Mouse (Mus musculus) left cerebral cortex, adult 8-10 months (tissue): Measurements from ENCODE around the gene Atg9a. TPM values are rescaled to one million over a fixed set of nuclear protein-coding genes. Genes with fewer than 3 reads are reported as not detected.

Experiments used
- DNase-seq, 2 experiments: peaks; one replicate each; pipeline ENCODE4 v3.0.0; 2022; ENCODE audit warnings: low spot score in 2 of 2
- total RNA-seq, 4 experiments: library from RNA; stranded (reverse); gene quantifications; 2 replicates each; pipeline ENCODE4 v1.2.4; 2022

Atg9a gene
- total RNA-seq, 4 experiments from 2014 or later, result 114 to 124 (median 118) TPM

DNA sequence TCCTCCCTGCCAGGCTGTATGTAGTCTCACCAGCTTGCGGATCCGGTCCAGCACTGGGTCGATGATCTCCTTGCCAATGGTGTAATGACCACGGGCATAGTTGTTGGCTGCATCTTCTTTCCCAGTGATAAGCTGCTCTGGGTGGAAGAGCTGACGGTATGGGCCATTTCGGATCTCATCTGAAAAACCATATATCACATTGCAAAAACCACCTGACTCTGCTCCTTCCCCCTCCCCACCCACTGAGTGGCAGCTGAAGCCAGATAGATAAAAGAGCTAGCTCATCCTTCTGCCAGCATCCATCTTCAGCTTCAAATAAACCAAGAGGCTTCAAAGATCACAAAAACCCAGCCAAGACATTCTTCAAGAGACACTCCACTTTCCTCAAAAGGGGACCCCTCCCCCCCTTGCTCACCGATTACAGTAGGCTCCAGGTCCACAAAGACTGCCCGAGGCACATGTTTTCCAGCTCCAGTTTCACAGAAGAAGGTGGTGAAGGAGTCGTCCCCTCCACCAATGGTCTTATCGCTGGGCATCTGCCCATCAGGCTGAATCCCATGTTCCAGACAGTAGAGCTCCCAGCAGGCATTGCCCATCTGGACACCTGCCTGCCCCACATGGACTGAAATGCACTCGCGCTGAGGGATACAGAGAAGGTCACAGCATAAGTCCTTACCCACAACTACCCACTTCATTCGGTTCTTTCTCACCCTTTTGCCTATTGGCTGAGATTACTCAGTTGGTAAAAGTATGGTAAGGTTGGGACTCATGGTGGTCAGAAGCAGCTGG lies 25.0 kb upstream of the Atg9a start:
- no peak for DNase-seq

DNA sequence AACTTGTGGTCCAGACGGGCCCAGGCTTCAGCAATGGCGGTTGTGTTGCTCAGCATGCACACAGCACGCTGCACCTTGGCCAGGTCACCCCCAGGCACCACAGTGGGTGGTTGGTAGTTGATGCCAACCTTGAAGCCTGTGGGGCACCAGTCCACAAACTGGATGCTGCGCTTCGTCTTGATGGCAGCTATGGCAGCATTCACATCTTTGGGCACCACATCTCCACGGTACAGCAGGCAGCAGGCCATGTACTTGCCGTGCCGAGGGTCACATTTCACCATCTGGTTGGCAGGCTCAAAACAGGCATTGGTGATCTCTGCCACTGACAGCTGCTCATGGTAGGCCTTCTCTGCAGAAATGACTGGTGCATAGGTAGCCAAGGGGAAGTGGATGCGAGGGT lies 23.8 kb upstream of the Atg9a start:
- no peak for DNase-seq

DNA sequence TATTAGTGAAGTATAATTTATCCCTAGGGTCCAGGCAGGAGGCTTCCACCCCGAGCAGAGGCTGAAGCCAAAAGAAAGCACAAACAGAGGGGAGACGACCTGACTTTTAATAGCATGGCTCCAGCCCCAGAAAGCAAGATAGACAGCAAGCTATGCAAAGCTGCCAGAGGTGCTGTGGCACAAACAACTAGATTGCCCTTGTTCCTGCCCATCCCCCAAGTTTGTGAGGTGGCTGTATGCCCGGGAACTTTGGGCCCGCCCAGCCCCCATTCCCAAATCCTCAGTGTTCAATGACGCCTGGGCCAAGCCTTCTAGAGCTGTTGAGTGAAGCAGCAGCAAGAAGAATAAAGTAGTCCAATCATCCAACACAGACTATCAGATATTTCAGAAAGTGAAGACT lies 22.9 kb upstream of the Atg9a start:
- peak in 1 of 2 experiments; percentile 67 for DNase-seq

DNA sequence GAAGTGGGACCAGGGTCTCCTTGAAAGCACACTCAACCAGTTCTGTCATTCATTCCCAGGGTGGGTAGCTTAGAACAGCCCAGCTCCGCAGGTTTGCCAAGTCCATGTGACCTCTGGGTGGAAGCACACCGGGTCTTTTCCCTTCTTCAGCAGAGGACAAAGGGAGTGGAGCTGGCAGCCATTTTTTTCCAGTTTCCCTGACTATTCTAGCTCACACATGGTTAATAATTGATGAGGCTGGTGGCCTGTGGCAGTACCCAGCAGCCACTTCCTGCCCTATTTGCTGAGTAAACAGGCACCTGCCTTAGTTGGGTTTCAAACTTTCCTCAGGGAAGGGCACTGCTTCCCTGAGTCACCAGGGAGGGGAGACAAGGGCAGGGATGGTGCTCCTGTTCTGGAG lies 22.4 kb upstream of the Atg9a start:
- no peak for DNase-seq

DNA sequence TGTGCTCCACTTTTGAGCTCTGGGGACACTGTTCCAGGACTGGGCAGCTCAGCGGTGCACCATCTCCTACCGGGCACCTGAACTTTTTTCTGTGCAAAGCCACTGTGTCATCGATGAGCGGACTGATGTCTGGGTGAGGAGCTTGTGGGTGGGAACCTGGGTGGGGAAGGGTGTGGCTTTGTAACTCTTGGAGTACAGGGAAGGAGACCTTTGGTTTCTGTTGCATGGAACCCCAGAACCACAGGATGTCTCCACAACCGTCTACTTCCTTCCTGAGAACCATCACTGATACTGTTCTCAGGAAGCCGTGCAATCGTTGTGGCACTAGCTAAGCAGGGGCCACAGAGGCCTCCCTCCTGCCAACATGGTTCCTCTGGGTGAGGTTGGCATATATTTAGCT lies 21.1 kb upstream of the Atg9a start:
- no peak for DNase-seq

DNA sequence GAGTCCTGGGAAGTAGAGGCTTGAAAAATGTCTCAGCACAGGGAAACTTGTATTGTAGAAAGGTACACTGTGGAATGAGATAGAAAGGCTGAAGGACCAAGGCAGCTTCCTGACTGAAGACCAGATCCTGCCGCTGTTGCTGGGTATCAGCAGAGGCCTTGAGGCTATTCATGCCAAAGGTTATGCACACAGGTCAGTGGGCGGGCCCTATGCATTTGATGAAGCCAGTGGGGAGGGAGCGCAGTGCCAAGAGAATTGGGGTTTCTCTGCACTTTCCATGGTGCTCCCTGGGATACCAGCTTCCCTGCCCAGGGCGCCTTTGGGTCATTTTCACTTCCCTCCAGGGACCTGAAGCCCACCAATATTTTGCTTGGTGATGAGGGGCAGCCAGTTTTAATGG lies 20.5 kb upstream of the Atg9a start:
- no peak for DNase-seq

DNA sequence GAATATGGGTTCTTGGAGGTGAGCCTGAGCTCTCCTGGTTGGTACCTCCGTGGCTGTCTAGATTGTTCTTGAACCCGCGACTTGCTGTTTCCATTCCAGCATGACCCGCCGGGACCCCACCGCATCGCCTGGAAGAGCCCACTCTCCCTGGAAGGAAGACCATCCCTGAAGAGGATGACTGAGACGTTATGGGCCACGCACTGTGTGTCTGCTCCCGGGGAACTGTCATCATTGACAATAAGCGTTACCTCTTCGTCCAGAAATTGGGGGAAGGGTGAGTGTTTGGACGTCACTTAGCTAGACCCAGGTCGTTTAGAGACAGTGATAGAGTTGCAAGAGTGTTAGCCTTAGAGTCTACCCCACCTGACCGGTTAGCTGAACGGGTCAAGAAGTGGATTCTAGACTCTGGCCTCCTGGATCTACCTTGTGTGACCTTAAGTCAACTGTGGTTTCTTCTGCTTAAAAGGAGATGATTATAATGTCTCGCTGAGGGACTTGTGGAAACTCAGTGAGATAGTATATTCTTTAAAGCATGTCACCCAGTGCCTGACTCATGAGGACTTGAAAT lies 19.2 kb upstream of the Atg9a start:
- DNase-seq, result no peak

DNA sequence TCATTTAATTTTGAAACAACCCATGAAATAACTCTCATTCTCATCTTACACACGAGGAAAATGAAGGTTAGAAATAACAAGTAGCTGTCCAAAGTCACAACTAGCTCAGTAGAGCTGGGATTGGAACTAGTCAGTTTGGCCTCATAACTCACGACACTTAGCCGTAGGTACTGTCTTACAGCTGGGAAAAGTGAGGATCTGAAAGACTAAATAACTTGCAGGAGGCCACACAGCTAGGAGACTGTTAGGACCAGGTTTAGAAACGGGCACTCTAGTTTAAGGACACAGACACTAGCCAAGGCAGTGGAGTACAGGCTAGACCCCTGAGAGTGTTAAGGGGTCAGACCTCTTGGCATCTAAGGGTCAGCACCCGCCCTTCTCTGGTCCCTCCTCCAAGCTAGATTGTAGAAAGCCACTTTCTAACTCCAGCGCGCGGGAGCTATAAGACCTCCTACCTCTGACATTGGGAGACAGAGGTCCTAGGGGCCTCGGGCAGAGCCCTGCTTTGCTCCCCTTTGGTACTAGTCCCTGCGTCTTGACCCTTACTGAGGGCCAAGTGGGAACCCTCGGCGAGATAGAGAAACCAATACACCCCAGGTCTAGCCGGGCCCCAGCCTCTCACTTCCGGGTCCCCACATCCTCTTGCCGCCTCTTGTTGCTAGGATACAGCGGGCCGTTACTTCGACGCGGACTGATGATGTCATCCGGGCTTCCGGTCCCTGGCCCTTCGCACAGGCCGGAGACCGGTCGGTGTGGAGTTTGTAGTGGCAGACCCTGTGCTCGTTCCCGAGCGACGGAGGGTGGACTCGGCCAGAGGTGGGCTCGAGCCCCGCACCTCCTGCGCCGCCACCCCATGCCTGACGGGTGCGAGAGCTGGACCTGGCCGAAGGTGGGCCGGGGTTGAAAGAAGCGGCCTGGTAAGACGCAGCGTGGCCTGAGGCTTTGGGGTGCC lies 18.4 kb upstream of the Atg9a start, which contains the start of the genes Glb1l and Stk16:
Gene Glb1l, minus strand, starts transcription at position 678 of the 952 bp plus-strand sequence.
Gene Stk16, plus strand, starts transcription at position 703 of the 952 bp plus-strand sequence.
- peak; percentile 94 to 95 for DNase-seq

DNA sequence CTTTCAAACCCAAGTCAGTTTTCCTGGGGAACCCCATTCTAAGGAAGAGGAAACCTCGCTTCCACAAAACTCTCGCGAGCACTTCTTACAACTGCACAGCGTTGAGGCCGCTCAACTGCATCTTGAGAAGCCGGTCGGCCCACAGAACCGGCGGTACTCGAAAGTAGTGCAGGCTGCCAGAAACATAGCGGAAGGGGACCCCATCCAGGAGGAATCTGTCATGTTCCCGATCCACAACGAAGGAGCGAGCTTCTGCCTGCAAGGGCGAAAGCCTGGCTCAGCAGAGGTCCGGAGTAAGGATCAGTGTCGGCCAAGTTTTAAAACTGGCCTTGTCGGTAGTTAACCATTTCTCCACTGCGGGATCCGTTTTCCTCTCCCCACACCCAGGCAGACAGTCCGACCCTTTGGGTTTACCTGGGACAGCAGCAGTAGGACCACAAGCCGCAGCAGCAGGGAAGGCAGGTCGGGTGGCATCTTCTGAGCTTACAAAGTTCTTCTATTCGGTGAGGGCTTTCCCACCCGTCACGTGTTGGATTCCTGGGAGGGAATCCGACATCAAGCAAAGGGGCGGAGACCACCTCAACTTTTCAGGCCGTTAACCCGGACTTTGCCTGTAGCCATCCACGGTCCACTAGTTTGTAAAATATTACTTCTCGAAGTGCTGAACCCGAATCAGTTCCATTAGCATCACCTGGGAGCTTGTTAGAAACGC lies 17.1 kb upstream of the Atg9a start:
- no peak for DNase-seq

DNA sequence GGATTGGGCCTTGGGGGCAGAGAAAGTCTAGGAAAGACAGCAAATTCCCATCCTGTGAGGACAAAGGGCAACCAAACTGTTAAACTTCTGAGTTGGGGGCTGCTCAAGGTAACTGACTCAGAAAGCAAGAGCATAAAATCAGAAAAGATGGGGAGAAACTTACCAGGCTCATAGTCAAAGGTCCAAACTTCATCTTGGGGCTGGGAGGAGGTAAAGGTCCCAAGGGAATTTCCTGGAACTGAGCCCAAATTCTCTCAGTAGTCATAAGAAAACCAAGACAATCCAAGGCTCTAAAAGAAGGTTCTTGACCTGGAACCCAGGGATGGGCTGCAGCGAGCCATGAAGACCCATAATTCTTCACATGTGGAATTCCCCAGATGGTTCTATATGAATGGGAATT lies 9.2 kb upstream of the Atg9a start:
- DNase-seq, result no peak

DNA sequence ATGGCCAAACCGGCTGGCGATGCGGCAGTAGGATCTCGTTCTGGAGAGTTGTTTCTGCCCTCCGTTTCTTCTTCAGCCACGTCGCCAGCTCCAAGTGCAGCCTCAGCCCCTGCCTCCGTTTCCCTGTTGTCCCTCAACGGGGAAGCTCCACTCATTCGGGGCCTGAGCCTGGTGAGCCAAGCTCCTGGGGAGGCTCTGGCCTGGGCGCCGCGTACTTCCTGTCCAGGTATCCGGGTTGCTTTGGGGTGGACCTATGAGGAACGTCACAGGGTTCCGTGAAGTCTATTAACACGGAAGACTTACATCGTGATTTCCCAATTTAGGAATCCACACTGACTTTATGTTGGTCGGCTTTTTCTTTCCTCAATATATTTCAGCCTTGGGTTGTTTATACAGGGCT lies 456 bp upstream of the Atg9a start:
- no peak for DNase-seq

DNA sequence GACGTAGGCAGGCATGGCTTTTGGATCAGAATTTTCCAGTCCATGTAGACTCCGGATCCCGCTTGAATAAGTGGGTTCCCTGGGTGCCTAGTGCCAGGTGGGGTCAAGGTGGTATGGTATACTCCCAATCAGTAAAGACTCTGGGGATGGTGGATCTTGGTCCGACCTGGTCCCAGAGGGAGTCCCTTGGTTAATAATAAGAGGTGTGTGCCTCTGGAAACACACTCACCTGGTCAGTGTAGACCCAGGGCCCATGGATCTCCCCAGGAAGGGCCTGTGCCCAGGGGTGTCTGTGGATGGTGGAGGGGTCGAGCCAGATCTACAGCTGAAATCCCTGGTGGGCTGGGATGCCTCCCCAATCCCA lies 756 bp downstream of the Atg9a start:
- no peak for DNase-seq

DNA sequence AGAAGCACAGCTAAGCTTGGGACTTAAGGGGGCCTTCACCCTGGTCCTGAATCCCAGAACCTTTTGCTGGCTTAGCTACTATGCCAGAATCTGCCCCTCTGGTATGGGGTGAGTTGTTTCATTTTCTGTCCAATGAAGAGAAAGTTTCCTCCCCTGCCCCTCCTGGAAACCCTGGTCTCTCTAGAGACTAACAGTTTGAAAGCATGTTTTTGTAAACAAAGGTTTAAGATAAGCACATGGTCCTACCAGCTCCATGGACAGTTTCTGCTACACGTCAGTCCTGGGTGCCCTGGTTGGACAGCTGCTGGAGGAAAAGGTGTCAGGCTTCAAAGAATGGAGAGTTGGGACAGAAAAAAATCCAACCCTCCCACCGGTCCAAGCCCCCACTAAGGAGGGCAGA lies 1.4 kb downstream of the Atg9a start:
- DNase-seq, result no peak

DNA sequence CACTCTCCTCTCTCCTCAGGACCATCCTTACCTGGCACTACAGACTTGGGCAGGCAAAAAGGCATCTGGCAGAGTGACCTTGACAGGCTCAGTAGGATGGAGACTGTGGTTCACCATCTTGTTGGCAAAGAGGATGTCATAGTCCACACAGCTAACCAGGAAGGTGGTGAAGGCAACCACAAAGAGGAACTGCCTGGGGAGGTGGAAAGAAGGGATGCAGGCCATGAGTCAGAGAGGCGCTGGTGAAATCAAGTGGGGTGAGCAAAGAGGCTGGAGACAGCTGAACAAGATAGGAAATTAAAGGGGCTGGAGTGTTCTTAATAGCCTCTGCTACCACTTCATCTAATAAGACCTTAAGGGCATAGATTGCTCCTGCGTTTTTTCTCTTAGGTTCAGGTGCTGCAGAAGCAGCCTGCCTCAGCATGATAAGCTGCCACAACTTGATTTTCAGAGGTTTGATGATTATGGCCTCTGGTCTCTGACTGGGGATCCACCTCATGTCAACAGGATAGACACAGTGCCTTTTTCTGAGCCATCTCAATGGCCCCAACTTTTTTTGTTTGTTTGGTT lies 4.0 kb downstream of the Atg9a start:
- DNase-seq, result no peak

DNA sequence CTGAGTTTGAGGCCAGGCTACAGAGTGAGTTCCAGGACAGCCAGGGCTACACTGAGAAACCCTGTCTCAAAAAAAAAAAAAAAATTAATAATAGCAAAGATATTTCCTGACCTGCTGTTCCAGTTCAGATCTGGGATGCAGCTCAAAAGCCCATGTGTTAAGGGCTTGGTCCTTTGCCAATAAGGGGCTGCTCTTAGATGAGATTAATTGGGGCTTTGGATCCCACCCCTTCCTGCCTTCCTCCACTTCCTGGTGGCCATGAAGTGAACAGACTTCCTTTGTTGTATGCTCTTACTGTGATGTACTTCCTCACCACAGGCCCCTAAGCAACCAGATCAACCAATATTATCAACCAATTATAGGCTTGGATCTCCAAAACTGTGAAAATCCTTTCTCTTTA lies 4.9 kb downstream of the Atg9a start:
- no peak for DNase-seq

DNA sequence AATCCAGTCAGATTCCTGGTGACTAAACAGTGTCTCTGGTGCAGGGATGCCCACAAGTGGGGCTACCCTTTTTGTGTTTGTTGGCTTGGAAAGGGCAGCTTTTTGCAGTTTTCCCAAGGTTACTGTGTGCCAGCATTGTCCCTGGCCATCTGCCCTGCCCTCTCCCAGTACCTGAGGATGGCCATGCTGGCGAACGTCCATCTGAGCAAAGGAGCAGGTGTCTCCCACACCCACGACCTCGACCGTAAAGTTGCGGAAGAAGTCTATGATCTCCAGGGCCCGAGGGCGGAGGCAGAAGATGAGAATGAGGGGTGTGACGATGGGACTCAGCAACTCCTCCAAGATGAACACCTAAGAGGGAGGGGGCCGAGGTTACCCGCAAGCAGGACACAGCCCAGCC lies 6.5 kb downstream of the Atg9a start:
- DNase-seq, result no peak

DNA sequence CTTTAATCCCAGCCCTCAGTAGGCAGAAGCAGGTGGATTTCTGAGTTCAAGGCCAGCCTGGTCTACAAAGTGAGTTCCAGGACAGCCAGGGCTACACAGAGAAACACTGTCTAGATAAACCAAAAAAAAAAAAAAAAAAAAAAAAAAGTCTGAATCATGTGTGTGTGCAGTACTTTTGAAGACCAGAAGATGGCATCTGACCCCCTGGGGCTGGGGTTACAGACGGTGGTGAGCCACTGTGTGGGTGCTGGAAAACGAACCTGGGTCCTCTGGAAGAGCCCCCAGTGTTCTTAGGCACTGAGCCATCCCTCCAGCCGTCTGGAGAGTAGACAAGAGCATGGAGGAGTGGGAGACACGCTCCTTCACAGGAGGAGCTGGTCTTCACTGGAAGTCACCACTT lies 9.8 kb downstream of the Atg9a start:
- DNase-seq, result no peak

DNA sequence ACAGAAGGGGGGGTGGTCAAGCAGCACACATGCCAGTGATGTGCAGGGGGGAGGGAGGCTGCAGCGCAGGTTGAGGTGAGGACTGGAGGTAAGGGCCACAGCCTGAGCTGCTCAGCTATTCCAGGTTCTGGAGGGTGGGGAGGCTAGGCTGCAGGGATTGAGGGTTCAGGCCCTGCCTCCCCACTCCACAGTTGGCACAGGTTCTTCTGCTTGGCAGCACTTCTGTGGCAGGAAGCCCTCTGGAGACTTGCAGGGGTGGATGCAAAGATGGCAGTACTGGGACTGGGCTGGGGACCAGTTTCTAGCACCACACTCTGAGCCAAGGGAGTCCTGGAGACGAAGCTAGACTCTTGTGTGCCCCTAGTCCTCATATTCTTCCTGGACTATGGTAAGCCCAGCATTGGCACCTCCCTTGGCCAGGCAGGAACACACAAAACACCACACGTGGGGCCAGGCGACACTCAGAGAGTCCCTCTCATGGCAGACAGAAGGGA lies 10.6 kb downstream of the Atg9a start:
- DNase-seq, result no peak

DNA sequence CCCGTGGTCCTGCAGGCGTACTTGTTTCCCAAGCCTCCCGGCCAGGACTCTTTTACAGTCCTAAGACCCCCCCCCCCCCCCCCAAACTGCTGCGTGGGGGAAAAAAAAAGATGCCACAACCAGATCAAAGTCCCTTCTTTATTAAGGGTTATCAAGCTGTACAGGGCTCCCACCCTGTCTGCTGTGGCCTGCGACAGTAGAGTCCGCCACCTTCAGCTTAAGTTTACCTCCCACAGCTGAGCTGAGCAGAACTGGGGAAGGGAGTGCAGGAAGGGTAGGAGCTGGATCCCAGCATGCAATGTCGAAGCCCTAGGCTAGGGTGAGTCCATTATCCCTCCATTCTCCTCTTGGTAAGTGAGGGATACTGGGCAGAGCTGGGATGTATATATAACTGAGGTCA lies 11.3 kb downstream of the Atg9a start:
- no peak for DNase-seq

DNA sequence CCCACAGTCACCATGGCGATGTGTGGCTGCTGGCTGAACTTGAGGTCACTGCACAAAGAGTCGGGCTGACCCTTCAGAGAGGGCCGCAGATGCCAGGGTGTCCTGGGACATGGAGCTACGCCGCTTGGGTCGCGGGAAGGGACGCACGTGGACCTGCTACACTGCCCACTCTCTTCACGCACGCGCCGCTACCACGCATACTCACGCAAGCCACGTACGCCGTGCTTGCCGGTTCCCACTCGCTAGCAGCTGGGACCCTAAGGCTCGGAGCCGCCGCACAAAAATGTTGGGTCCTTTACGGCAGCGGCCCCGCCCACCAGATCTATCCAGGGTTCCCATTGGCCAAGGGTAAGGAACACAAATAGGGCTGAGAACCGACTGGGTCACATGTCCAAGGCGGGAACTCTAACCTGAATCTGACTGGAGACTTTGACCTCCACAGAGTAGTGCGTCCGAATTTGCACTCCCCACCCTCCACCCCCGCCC lies 11.8 kb downstream of the Atg9a start, which contains the start of gene Abcb6:
Gene Abcb6, minus strand, starts transcription at position 288 of the 486 bp plus-strand sequence.
- peak; percentile 76 to 94 for DNase-seq
